Mouse (Mus musculus) embryonic fibroblast, embryonic 13.5 days (primary cell): ENCODE measurements around the gene Gjb1. TPM values are rescaled to one million over a fixed set of nuclear protein-coding genes. Genes with fewer than 3 reads are reported as not detected.

ENCODE experiments used
- H3K27ac ChIP-seq: 2 replicates; pipeline ENCODE4 v1.5.1; 2012; ENCODE audit warnings: low read length, control low read depth, inconsistent platforms; ENCODE audit not compliant: insufficient read depth
- H3K4me1 ChIP-seq: 2 replicates; pipeline ENCODE4 v1.6.1; 2011; ENCODE audit warnings: low read length; ENCODE audit not compliant: control insufficient read depth, insufficient read depth
- H3K4me3 ChIP-seq: 2 replicates; pipeline ENCODE4 v1.5.1; 2011; ENCODE audit warnings: mild to moderate bottlenecking, control low read depth, low read length; ENCODE audit not compliant: insufficient read depth
- CTCF ChIP-seq: IDR thresholded peaks from 2 replicates; pipeline ENCODE4 v1.5.1; 2011; ENCODE audit warnings: mild to moderate bottlenecking, control low read depth, low read length, moderate library complexity, borderline replicate concordance; ENCODE audit not compliant: insufficient read depth
- POLR2A ChIP-seq: IDR thresholded peaks from 2 replicates; pipeline ENCODE4 v1.6.1; 2011; ENCODE audit warnings: low read depth, mild to moderate bottlenecking, control low read depth, low read length, moderate library complexity
- polyA plus RNA-seq: library from polyadenylated mRNA; stranded (reverse); fragments of >200 nt; gene quantifications from 2 replicates; pipeline ENCODE4 v1.2.4, GENCODE M21; 2011; ENCODE audit warnings: low read depth; ENCODE audit not compliant: missing spikeins, insufficient read length

Gene Gjb1
- polyA plus RNA-seq, 1 experiment: not detected

DNA sequence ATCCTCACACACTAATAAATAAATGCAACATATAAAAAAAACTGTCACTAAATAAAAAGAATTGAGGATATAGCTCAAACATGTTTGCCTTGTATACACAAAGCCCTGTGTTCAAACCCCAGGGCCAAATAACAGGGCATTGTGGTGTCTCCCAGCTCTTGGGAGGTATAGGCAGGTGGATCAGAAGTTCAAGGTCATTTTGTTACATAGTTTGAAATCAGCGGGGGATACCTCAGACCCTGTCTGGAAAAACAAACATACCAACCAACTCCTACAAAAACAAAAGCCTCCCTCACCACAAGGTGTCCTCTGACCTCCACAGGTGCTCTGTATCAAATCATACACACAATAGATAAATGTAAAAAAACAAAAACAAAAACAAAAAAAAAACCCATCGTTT is 18.2 kb downstream of the Gjb1 start:
- no peak for TF ChIP-seq CTCF
- TF ChIP-seq POLR2A: no peak
- Histone ChIP-seq H3K4me3 (no peak overlapping the region), H3K4me1 (no peaks in the 10 kb centered on the region), H3K27ac (no peak overlapping the region)

DNA sequence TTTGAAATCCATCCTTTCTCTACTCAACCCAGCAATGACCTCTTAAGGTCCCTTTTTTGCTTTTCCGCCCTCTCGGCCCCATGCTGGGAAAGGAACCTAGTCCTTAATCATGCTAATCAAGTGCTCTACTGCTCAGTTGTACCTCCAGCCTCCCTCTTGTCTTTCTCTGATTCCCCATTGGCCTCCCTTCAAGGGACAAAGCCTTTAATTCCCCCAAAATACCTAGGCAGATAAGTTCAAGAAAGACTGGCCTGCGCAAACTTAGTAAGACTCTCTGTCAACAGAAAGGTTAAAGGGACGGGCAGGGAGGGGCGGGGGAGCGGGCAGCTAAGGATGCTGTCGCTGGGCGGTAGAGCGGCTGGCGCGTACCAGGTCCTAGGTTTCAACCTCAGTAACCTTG is 20.3 kb downstream of the Gjb1 start:
- H3K27ac ChIP-seq: no peak overlapping the region
- H3K4me1 ChIP-seq: no peaks in the 10 kb centered on the region
- H3K4me3 ChIP-seq: no peak overlapping the region
- TF ChIP-seq POLR2A: no peak
- no peak for TF ChIP-seq CTCF

- Histone ChIP-seq H3K4me1 (no peaks in the 10 kb centered on the region), H3K27ac (no peak overlapping the region), H3K4me3 (peak overlapping the region; percentile 64)
- TF ChIP-seq POLR2A (no peak), CTCF (peak; percentile 36; the same call in 1 of the 2 replicates)
Observed at GRCm38 (mm10) chrX:101418946-101419724, 43.0 kb downstream of the Gjb1 start.

DNA sequence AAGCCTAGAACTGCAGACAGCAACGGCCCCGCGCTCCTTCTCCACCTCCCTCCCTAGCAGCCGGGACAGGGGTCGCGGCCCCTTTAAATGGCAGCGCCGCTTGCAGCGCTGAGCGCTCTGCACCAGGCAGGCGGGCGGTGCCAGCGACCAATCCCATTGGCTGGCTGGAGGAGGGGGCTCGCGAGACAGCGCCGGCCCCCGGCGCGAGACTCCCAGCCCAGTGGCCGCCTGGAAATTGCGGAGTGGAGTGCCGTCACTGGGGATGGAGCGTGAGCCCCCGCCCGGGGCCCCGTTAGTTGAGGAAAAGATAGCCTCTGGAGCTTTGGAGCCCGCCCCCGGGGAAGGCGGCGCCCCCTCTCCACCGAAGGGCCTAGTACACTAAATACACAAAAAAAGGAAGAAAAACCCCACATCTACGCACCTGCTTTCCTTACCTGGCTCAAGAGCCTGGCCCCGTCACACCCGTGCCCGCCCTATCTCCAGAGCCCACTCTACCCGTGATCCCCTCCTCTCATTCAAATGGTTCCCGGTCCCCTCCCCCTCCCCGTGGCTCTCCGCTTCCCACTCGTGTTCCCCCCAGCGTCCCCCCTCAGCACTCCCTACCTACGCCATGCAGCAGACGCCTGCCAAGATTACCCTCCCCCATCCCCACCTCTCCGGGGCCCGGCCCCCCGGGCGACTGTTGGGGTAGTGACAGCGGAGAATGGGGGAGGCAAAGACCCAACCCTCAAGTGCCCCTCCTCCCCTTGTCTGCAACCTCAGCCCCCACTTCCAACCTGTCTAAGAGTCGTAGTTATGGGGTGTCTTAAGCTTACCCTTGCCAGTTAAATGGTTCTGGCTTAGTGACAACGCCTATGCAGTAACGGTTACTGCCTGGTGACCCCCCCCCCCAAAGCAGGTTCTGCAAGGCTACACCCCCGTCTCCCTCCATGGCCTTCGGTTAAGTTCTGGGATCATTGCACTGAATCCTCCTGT is 43.8 kb downstream of the Gjb1 start:
- H3K4me3 ChIP-seq: peak overlapping the region; percentile 64
- no peaks in the 10 kb centered on the region for H3K4me1 ChIP-seq
- TF ChIP-seq CTCF (no peak), POLR2A (peak; percentile 65)
- no peak overlapping the region for H3K27ac ChIP-seq

DNA sequence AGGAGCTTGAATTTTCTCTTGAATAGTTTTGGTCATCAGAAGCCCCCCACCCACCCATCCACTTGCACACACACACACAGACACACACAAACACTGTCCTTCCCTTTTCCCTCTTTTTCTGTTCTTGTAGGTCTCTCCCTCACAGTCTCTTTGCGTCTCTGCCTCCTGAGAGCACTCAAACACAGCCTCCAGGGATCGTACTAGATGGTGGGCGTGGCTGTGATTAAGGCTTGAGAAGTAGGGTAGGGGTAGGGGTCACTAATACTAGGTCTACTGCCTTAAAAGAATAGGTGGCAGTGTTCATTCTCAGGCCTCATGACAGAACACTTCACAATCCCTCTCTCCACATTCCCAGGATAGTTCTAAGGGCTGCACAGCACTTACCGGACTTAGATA is 44.5 kb downstream of the Gjb1 start, which contains the start of gene Zmym3:
Zmym3 (minus strand) TSS at position 150 of the 396 bp plus-strand sequence.
- H3K4me1 ChIP-seq: no peaks in the 10 kb centered on the region
- no peak within 1 kb of the TSS for H3K27ac ChIP-seq
- H3K4me3 ChIP-seq: peak within 1 kb of the TSS; percentile 64
- no peak for TF ChIP-seq POLR2A
- TF ChIP-seq CTCF: no peak

DNA sequence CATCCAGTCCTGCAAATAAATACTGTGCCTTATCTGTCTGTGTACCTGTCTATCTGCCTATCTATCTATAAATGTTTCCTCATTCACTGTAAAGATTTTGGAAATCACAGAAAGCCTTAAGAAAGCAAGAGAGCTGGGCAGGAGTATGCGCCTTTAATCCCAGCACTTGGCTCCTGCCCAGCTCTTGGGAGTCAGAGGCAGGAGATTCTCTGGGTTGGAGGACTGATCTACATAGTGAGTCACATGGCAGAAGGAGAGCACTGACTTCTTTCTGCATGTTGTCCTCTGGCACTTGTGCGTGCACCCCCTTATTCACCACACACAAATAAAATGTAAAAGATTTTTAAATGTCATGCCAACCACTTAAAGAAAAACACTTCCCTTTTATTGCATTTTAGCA is 47.3 kb downstream of the Gjb1 start:
- TF ChIP-seq POLR2A (no peak), CTCF (no peak)
- Histone ChIP-seq H3K4me1 (no peaks in the 10 kb centered on the region), H3K27ac (no peak overlapping the region), H3K4me3 (no peak overlapping the region)

GRCm38 (mm10) chrX:101427774-101428173 is 51.6 kb downstream of the Gjb1 start:
- TF ChIP-seq POLR2A (no peak), CTCF (no peak)
- Histone ChIP-seq H3K27ac (no peak overlapping the region), H3K4me1 (0 out of 2 replicates have a peak, but pooled peaks cover 1% of the 10 kb centered on the region), H3K4me3 (no peak overlapping the region)

DNA sequence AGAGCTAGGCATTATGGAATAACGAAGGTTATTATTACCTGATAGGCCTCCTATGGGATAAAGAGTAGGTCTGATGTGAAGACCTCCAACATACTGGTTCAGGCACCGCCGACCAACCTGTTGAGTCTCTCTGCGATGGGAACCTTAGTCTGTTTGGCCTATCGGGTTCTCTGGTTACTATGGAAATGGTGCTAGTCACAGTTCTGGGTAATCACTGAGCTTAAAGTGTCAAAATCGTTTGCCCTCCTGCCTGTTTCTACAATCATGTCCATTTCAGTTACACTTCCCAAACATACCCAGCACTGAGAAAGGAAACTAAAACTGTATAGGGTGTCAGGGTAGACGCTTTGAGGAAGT is 52.6 kb downstream of the Gjb1 start:
- Histone ChIP-seq H3K27ac (peak overlapping the region; percentile 98), H3K4me1 (0 out of 2 replicates have a peak, but pooled peaks cover 1% of the 10 kb centered on the region), H3K4me3 (peak overlapping the region; percentile 41)
- TF ChIP-seq POLR2A: no peak

DNA sequence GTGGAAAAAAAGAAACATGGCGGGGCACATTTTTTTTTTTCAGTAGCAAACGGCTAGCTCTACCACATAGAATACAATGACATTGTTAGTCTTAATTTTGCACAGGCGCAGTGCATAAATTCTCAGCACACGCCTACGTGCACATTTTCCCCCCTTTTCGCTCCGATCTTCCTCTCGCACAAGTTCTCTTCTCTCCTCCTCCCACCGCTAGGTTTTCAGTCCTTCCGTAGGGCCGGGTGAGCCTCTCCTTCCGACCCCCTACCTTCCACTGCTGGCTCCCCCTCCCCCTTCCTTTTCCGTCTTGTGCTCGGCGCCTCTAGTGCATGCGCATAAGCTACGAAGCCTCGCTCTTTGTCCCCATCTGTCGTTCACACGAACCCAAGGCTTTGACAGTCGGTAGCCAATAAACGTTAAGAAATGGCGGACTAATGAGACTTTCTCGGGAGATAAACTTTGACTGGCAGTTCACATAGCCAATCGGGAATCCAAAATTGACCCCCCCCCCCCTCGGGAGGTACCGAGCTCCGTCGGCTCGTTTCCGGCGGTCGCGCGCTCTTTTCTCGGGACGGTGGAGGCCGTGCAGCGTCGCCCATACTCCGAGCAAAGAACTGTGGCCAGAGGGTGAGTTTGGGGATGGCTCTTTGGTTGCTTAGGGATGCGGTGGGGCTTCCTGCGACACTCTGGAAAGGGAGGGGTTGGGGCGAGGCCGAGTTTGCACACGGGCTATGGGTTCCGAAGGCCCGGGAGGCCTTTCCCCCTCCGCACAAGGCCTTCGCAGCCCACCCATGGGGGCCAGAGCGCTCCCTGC is 53.2 kb downstream of the Gjb1 start, which contains the start of gene Nono:
Nono (plus strand) TSS at position 177 of the 808 bp plus-strand sequence.
- Histone ChIP-seq H3K27ac (peak within 1 kb of the TSS; percentile 98), H3K4me3 (peak within 1 kb of the TSS; percentile 73), H3K4me1 (0 out of 2 replicates have a peak, but pooled peaks cover 1% of the 10 kb centered on the region)
- TF ChIP-seq CTCF (no peak), POLR2A (peak; percentile 63)
